Mouse (Mus musculus): ENCODE results near the gene Wdr18.
A peak's percentile ranks its signal among the peaks of the same experiment; 100 is the strongest.

Gene Wdr18

GRCm38 (mm10) chr10:79927324-79928029 lies 32.5 kb upstream of the Wdr18 start:
- peak; percentile 66 for DNase-seq (ENCODE audit: low read depth)

GRCm38 (mm10) chr10:79928030-79928694 lies 31.8 kb upstream of the Wdr18 start:
- peak; percentile 72 for DNase-seq (ENCODE audit: low read depth)

DNA sequence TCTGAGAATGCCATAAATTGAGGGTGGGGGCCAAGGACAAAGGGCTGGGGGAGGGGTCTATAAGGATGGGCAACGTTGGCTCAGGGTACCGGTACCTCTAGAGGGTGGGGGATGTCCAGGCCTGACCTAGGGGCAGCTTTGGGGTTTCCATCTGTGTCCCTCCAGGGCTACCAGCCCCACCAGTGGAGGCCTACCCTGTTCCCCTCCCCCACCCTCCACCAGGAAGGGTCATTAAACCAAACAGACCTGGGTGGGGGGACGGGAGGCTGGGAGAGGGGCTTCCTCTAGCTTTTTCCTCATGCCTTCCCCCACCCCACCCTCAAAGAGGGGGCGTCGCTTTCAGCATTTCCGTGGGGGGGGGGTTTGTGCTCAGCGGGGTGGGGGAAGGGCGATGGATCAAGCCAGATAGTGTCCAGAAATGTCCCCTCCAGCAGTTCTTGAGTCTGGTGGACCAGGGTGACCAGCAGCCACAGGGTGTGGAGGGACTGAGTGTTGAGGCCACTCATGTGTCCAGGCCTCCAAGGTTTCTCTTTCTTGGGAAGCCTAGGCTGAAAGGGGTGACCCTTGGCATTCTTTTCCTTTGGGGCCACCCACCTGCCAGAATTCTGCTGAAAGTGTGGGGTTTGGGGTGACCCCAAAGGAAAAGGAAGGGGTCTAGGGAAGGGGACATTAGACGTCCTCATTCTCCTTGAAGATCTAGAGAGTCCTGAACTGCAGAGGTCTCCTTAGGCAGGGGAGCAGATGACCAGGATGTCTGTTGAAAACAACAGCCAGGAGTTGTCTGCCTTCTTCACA lies 30.8 kb upstream of the Wdr18 start:
- no peak for DNase-seq (ENCODE audit: low read depth)

- no peak for DNase-seq (ENCODE audit: low read depth)
Measured at GRCm38 (mm10) chr10:79929967-79930825, 29.8 kb upstream of the Wdr18 start.

- DNase-seq (ENCODE audit: low read depth), result no peak
Measured at GRCm38 (mm10) chr10:79930826-79931186, 29.1 kb upstream of the Wdr18 start.

DNA sequence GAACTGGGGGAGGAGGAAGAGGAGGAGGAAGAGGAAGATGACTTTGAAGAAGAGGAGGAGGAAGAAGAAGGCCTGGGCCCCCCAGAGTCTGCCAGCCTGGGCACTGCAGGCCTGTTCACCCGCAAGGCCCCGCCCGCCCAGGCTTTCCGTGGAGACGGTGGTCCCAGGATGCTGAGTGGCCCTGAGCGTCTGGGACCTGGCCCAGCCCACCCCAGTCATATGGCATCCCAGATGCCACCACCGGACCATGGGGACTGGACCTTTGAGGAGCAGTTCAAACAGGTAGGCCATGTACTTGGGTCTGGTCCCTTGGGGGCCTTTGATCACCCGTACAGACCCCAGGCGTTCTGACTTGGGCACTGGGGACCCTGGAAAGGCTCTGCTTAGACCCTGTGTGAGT lies 28.2 kb upstream of the Wdr18 start:
- no peak for DNase-seq (ENCODE audit: low read depth)

- peak; percentile 88 for DNase-seq (ENCODE audit: low read depth)
Measured at GRCm38 (mm10) chr10:79932736-79933135, 27.2 kb upstream of the Wdr18 start.

DNA sequence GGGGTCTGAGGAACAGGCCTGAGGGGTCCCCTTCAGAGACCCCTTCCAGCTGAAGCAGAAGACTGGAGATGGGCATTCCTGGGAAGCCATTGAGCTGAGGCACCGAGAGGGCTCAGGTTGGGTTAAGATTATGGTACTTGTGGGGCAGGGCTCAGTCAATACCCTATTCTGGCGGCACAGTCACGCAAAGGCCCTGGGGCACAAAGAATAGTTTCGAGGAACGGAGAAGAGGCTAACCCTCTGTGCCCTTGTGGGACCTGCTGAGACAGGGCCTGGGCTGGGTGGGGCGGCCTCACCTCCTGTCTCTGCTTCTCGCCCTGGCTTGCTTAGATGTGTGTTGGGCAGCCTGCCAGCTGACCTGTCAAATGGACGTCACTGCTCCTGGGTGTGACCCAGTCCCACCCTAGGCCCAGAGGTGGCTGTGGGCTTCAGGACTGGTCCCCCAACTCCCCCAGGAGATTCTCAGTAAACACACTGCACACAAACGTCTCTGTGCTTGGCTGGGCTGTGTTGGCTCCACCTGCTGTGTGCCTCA lies 26.7 kb upstream of the Wdr18 start:
- no peak for DNase-seq (ENCODE audit: low read depth)

DNA sequence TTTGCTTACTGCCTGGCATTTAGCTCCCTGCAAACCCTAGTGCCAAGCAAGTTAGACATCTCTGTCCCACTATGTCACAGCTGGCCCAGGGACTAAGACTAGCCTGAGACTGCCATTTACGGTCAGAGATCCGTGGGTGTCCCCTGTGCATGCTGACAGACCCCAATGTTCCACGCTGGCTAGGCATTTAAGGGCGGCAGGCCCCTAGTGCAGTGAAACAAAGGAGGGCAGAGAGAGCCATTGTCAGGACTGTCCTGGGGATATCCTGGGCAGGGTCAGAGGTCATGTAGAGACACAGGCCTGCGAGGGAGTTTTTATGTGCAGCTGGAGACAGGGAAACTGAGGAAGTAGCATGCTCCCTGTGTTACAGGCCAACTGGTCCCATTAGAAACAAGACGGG lies 26.1 kb upstream of the Wdr18 start:
- DNase-seq (ENCODE audit: low read depth), result no peak

DNA sequence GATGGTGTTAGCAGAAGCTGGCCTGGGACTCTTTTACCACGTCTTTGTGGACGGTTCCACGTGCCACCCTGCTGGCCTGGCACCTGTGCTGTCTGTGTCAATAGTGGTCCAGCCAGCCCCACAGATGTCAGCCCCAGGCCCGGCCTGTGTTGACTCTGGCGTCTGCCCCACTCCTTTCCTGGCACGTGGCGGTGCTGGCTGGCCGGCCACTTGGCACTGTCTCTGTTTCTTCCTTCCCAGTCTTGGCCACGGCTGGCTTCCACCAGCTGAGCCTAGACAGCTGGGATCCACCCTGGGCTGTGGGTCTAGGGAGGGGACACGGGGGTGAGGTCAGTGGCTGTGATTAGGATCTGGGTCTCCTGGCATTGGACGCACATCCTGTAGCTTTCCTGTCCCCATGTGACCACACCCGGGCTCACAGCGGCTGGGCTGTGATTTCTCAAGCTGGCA lies 25.7 kb upstream of the Wdr18 start:
- peak; percentile 55 for DNase-seq (ENCODE audit: low read depth)

DNA sequence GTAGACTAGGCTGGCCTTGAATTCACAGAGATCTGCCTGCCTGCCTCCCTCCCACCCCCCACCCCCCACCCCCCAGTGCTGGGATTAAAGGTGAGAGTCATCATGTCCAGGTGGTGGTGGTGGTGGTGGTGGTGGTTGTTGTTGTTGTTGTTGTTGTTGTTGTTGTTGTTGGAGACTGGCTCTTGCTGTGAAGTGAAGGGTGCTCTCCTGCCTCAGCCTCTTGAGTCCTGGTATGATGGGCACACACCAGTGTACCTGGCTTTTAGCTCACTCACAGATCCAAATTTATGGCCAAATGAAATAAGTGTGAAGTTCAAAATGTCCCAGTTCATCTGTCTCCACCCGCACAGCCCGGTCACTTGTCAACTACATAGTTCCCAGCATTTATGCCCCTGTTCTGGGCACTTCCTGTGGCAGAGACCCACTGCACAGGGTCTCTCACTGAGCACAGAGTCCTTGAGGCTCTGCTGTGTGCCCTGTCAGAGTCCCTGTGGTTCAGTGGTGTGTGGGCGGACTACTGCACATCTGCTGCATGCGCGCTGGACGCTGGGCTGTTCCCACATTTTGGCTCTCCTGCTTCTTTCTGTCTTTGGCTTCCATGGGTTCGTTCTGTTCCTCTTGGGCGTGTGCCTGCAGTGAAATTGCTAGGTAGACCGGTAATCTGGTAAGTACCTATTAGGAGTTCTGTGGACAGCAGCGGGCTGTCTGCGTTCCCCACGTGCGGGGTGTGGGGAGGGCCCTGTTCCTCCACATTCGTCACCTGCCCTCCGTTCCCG lies 25.0 kb upstream of the Wdr18 start:
- DNase-seq (ENCODE audit: low read depth), result no peak

DNA sequence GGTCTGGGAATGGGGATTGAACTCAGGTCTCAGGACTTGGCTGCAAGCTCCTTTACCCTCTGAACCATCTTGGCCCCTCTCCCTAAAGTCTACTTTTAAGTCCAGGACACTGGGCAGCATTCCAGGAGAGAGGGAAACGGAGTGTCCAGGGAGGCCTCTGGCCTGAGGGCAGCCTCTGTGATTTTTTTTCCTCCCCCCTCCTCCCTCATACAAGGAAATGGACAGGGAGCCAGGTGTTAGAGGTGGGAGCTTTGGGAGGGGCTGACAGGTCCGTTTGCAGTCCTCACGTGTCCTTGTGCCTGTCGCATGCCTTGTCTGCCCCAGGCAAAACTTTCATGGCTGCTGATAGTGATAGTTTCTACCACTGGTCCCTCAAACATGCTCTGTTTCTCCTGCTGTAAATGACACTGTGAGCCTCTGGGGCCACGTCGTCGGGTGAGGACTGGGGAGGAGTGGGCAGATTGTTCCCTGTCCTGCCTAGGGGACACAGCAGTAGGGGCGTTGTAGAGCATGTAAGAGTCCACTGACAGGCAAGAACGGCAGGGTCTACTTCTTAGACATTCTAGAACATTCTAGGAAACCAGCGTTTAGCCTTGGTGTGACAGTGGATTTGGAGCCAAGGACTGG lies 23.6 kb upstream of the Wdr18 start:
- peak; percentile 30 for DNase-seq (ENCODE audit: low read depth)

DNA sequence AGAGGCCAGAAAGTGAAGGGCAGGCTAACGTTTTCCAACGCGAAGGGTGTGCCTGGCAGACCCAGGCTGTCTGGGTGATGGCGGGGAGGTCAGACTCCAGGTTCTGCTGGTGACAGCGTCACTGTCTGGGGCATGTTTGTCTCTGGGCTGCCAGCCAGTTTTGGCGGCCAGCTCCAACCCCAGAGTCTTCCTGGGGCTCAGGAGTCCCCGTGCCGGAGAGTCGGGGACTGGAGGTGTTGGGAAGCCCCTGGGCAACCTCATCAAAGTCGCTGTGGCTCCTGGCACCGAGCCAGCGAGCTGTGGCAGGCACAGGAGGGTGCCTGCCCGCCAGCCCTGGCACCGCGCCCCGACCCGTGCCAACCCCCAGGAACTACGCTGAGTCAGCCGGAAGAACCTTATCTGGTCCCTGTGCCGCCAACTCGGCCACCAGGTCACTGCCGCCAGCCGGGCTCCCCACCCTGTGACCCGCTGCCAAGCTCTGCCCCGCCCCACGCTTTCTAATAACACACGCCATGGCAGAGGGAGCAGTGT lies 23.0 kb upstream of the Wdr18 start:
- DNase-seq (ENCODE audit: low read depth), result no peak

GRCm38 (mm10) chr10:79937775-79938526 lies 22.0 kb upstream of the Wdr18 start:
- DNase-seq (ENCODE audit: low read depth), result no peak

DNA sequence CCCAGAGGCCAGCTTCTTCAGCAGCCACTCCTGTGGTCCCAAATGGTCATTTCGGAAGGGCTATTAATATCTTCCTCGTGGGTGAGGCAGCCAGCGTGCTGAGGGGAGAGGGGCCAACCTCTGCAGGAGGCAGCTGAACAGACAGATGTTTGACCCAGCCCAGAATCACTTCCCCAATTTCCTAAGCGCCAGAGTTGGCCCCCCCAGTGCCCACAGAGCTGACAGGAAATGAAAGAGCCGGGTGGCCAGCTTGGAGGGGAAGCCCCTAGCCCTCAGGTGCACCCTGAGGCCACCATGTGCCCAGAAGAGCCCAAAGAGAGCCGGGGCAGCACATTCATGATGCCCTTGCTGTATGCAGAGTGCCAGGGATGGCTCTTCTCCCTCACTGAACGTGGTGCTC lies 19.2 kb upstream of the Wdr18 start:
- no peak for DNase-seq (ENCODE audit: low read depth)

- DNase-seq (ENCODE audit: low read depth), result no peak
Measured at GRCm38 (mm10) chr10:79942988-79943387, 17.0 kb upstream of the Wdr18 start.

DNA sequence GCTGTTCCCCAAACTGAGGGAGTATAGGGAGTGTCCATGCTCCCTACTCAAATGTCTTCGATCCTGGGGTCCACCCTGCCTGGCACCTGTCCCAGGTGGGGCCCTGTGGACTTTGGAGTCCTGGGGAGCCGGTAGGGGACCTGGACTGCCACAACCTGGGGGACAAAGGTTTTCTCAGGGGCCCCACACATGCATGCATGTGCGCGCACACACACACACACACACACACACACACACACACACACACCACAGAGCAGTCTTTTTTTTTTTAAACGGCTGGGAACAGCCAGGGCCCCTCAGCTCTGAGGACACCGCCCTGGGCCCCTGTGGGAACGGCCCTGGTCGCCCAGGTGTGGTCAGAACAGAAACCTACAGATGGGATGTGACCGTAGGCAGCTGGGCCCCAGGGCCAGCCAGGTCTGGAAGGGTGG lies 16.5 kb upstream of the Wdr18 start:
- no peak for DNase-seq (ENCODE audit: low read depth)

GRCm38 (mm10) chr10:79945507-79946234 lies 14.3 kb upstream of the Wdr18 start:
- no peak for DNase-seq (ENCODE audit: low read depth)

Measured in NIH3T3 (cell line).